Mouse (Mus musculus): ENCODE measurements around the gene Zfp882. TPM values are rescaled to one million over a fixed set of nuclear protein-coding genes. Genes with fewer than 3 reads are reported as not detected.

The Zfp882 gene
- 0.25 and 0.70 TPM in 2 replicates for polyA plus RNA-seq (2012)

DNA sequence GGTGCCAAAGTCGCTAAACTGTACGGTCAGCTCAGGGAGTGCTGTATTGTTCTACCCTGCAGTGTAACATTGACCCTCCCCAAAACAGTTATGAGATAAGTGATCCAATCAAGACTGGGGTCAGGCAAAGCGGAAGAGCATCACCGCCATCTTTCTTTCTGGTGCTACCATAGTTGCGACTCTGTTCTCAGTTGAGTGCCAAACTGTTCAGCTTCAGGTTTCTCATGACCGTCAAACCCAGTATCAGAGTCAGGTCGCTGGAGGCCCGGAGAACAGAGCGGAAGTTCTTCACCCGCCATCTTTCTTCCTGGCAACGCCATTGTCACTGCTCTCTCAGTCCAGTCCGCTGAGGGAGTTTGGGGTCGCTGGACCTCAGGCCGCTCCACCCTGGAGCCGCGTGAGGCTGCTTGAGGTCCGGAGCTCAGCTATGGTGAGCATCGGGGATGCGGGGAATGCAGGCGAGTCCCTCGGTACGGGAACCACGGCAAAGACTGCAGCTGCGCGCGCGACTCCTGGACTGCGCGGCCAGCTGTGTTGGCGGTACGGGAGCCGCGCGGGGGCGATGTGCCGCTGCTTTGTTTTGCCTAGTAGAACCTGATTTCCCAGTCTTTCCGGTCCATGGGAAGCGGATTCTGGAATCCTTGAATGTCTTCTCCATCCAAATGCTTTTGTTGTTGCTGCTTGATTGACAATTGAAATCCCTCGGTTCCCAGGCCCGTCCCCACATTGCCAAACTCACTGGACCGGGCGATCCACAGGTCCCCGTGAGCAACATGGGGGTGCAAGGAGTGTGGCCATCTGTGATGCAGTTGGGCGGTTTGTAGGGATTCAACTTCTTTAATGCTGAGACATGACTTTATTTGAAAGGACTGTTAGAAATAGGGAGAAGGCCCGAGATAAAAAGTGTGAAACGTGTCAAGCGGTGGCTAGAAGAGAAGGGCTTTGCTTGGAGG lies at the start of gene Zfp882, which contains the start of gene Zfp617:
Gene Zfp882 (plus strand): TSS at position 300 of the 953 bp plus-strand sequence.
Gene Zfp617 (plus strand): TSS at position 327 of the 953 bp plus-strand sequence.
- no peak for TF ChIP-seq GATA1 (IDR thresholded peaks at IDR 0.05; ENCODE audit: low read length)

DNA sequence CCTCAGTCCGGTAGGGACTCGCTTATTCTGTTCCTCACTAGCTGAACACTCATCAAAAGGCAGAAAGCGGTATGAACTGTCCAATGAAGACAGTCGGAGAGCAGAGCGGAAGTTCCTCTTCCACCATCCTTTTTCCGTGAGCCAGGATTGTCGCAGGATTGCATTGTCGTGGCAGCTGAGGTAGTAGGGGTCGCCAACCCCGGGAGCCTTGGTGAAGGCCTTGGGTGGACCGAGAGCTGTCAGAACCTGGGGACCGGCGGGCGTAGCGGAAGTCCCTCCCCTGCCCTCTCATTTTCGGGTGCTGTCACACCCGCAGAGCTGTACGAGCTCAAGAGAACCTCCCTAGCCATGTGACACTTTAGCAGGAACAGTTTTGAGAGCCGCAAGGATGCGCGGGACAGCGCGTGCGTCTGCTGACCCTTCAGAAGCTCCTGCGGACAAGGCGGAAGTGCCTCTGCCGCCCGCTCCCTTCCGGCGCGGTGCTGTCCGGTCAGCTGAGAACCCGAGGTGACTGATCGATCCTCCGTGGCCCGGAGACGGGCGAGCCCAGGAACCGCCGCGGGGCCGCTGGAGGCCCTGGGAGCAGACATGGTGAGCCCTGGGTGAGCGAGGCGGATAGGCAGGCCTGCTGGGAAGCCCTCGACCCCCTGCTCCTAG lies 26.7 kb upstream of the Zfp882 start, which contains the start of gene Zfp709:
Gene Zfp709 (plus strand): TSS at position 402 of the 657 bp plus-strand sequence.
- no peak for TF ChIP-seq GATA1 (IDR thresholded peaks at IDR 0.05; ENCODE audit: low read length)

DNA sequence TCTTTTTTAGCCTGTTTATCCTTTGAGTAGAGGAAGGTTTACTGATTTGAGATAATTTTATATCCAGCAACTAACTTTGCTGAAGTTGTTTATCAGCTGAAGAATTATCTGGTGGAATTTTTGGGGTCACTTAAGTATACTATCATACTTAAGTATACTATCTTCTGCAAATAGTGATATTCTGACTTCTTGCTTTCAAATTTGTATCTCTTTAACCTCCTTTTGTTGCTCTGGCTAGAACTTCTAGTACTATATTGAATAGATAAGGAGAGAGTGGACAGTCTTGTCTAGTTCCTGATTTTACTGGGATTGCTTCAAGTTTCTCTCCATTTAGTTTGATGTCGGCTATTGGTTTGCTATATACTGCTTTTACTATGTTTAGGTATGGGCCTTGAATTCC lies 1.6 kb upstream of the Zfp882 start:
- no peak for TF ChIP-seq GATA1 (IDR thresholded peaks at IDR 0.05; ENCODE audit: low read length)

DNA sequence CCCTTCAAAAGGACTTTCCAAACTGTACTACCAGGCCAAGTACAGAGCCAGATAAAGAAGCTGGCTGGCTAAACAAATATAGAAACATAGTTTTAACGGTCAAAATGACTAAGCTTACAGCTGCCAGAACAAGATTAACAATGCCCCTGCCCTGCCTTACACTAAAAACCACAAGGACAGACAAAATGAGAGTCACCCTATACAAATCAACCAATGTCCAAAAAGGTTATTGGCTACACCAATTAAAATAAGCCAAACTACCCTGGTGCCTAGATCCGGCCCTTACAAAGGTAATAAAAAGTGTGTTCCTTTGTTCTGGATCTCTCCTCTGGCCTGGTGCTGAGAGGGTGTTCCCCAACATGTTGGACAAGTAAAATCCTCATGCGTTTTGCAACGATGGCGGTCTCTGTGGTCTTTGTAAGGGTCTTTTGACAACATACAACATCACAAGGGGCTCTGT lies 580 bp upstream of the Zfp882 start:
- TF ChIP-seq GATA1 (IDR thresholded peaks at IDR 0.05; ENCODE audit: low read length): no peak

DNA sequence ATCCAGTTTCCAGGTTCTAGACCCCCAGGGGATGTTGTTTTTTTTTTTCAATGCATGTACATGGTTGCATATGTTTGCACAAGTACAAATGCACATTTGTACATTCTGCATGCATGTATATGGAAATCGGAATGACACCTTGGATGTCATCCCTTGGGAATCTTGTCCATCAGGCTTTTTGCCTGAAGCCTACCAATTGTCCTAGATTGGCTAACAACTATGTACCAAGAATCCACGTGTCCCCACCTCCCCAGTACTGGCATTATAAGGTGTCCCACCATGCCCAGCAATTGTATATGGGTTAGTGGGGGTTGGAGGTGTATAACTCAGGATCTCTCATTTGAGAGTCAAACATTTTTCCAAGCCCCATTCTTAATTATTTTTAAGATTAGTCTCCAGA lies 3.9 kb downstream of the Zfp882 start:
- TF ChIP-seq GATA1 (IDR thresholded peaks at IDR 0.05; ENCODE audit: low read length): no peak

DNA sequence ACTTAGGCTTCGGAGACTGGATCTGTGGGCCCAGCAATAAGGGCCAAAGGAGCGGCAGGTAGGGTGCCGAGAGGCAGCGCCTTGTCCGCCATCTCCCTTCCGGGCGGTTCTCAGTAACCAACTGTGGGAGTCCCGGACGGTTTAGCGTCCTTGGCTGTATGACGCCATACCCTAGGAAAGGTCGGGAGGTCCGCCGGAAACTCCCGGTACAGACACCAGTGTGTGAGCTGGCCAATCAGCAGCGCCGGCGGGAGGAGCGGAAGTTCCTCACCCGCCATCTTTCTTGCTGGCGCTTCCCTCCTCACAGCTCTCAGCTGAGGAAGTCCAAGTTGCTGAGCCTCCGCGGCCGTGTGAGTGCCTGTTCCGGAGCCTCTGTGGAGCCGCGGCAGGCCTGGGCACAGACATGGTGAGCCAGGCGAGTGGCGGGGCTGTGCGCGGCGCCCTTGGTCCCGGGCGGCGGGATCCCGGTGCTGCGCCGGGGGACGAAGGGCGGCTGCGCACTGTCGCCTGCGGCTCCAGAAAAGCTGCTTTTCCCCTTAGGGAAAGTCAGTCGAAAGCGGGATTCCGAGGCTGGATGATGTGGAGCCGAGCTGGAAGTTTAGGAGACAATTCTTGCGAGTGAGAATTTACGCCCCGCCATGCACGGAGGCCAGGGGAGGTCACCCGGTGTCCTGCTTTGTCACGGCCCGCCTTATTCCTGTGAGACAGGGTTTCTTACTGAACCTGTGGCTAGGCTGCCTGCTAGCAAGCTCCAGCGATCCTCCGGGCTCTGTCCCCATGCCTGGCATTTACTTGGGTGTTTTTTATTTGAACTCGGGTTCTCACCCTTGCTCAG lies 14.4 kb downstream of the Zfp882 start:
- no peak for TF ChIP-seq GATA1 (IDR thresholded peaks at IDR 0.05; ENCODE audit: low read length)

DNA sequence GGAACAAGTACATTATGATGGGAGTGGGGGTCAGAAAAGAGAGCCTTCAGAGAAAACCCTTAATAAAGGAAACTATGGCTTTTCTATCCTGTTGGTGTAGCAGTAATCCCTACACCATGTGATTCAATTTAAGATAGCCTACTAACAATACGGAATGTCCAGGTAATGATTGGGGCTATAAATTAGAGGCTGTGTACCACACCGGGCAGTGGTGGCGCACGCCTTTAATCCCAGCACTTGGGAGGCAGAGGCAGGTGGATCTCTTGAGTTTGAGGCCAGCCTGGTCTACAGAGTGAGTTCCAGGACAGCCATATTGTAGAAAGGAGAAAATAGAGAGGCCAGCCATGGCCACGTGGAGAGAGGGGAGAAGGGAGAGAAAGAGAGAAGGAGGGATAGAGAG lies 17.4 kb downstream of the Zfp882 start:
- no peak for TF ChIP-seq GATA1 (IDR thresholded peaks at IDR 0.05; ENCODE audit: low read length)

DNA sequence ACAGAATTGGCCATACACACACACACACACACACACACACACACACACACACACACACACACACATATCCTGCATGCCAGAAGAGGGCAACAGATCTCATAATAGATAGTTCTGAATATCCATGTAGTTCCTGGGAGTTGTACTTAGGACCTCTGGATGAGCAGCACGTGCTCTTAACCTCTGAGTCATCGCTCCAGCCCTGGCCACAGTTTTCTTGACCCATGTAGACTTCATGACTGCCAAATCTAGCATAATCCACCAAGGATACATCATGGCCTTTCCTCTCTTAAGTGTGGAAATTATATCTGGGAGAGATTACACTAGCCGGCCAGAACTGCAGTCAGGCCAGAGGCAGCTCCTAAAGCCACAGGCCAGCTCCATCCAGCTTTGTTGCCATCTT lies 18.1 kb downstream of the Zfp882 start:
- no peak for TF ChIP-seq GATA1 (IDR thresholded peaks at IDR 0.05; ENCODE audit: low read length)

DNA sequence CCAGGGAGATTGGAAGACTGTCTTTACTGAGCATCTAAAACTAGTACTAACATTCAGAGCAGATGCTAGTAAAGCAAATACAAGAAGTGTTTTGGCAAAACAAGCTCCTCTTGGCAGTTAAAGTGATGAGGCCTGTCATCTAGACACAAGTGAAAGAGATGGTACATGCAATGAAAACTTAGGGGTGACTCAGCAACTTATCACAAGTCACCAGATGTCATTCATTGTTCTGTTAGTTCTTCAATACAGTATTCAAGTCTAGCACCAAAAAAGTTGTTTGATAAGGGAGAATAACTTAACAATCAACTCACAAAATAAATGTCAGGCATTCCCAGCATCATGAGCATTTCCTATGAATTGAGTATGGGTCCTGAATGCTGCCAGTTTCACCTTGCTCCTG lies 19.4 kb downstream of the Zfp882 start:
- TF ChIP-seq GATA1 (IDR thresholded peaks at IDR 0.05; ENCODE audit: low read length): no peak

DNA sequence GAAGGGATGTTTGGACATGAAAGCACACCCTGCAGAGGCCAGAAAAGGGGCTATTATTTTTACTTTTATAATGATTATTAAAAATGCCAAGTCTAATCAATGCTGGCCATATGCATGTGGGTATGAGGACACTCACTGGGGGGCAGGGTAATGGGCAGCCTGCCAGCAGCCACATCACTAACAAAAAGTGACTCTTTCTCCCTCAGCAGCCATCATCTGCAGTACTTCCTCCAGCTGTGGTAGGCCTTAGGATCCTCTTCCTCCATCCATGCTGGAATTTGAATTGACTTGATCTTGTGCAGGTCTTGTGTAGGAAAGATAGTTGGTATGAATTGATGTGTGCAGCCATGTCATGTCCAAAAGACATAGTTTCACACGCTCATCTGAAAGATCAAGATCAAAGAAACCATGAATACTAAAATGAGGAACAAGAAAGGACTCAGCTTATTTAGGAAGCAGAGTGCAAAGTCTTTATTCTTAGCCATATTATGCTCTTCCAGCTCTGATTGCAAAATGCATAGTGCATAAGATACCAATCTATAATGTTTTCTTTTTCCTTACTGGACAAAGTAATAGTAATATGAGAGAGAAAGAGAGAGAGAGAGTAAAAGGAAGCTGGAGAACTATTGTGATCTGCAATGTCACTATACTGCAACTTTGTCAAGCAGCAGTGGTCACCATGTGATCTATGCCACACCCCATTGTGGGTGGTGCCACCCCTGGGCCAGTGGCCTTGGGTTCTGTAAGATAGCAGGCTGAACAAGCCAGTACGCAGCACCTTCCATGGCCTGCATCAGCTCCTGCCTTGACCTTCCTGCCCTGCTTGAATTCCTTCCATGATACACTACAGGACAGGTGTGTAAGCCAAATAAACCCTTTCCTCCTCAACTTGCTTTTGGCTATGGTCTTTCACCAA lies 32.1 kb downstream of the Zfp882 start:
- no peak for TF ChIP-seq GATA1 (IDR thresholded peaks at IDR 0.05; ENCODE audit: low read length)

DNA sequence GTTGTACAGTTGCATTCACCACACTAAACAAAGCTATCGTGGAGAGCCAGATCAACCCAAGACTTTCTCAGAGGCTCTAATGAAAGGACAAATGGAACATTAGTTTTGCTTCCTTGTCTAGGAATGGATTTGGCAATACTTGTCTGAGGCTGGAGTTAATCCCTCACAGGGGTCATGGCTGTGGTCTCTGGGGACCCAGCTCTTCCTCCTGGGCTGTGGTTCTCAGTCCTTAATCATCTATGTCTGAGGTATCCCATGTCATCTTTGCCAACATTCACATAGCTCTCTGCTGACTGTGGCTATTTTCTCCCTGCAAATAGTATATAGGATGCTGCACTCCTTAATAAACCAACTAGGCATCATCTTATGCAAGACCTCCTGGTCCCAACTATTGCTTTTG lies 33.4 kb downstream of the Zfp882 start:
- TF ChIP-seq GATA1 (IDR thresholded peaks at IDR 0.05; ENCODE audit: low read length): no peak

DNA sequence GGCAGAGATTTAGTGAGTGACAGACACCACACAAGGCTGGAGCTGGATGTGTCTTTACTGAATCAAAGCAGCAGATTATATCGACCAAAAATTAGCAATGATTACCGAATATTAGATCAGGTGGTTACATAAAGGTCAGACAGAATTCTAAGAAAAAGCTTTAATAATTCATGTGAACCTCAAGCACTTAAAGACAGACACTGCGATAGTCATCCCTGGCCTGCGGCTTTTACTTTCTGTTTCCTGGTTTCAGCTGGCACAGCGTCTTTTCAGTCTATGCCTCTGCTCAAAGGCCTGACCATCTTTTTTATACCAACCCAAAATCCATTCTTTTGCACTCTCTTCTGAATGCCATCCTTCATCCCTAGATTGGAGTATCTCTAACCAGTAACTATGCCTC lies 40.2 kb downstream of the Zfp882 start:
- no peak for TF ChIP-seq GATA1 (IDR thresholded peaks at IDR 0.05; ENCODE audit: low read length)

DNA sequence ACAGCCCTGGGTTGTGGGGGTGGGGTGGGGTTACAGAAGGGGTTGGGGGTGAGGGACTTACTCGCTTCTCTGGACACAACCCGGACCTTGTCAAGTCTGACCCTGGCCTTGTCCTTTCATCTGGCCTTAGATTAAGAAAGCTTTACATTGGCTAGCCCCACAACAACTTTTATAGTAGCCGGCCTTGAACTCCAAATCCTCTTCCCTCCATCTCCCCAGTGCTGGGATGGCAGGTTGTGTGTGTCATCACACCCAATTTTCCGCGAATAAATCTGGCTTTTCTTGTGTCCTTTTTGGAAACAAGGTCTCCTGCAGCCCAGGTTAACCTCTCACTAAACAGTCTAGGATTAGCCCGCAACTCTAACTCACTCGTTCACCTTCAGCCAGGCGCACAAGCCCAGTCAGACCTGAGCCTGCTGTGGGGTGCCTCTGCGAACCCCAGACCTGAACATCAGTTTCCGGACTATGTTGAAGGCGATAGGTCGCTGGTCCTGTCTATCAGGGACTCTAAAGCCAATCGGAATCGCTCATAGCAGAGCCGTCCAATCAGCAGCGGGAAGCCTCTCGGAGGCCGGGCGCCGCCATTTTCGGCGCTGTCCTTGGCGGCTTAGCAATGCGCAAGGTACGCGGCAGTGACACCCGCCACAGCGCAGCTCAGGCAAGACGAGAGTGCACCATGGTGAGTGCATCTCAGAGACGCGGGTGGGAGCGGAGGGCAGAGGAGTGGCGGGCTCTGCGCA lies 42.2 kb downstream of the Zfp882 start, which contains the start of gene Zfp961:
Gene Zfp961 (plus strand): TSS at position 557 of the 740 bp plus-strand sequence.
- TF ChIP-seq GATA1 (IDR thresholded peaks at IDR 0.05; ENCODE audit: low read length): no peak

All from G1E-ER4 (cell line).